Mouse (Mus musculus): ENCODE data around the gene Chd1.

DNA sequence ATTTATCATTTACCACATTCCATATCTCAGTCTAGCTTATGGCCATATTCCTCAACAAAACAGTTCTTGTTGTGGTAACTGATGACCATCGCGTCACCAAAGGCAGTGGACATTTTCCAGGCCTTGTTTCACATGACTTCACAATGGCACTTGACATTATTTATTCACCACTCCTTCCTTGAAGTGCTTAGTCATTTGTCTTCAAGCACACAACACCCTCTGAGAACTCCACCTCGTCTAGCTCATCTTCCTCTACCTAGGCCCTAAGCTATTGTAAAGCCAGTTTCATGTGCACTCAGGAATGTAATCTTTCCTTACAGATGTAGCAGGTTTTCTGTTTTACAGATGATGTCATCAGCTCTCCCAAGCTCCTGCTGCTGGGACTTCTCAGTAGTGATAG lies 5.8 kb upstream of the Chd1 start:
- TF ChIP-seq CTCF (IDR thresholded peaks at IDR 0.05; ENCODE audit: low read depth) (no peak), EP300 (IDR thresholded peaks at IDR 0.05; ENCODE audit: low read depth) (no peak)
